Mouse (Mus musculus): Measurements from ENCODE around the gene Tm9sf2. TPM values are rescaled to one million over a fixed set of nuclear protein-coding genes. Genes with fewer than 3 reads are reported as not detected.
"Not testable (repeated sequence)": the region's sequence is repeated elsewhere in the genome, so short reads cannot be mapped to it uniquely, and the experiment has no call there.

Gene Tm9sf2
- 129 and 135 TPM in 2 replicates for polyA plus RNA-seq (2015; fragmentation: Nextera tagmentation; extraction: Ambion mirVana)

DNA sequence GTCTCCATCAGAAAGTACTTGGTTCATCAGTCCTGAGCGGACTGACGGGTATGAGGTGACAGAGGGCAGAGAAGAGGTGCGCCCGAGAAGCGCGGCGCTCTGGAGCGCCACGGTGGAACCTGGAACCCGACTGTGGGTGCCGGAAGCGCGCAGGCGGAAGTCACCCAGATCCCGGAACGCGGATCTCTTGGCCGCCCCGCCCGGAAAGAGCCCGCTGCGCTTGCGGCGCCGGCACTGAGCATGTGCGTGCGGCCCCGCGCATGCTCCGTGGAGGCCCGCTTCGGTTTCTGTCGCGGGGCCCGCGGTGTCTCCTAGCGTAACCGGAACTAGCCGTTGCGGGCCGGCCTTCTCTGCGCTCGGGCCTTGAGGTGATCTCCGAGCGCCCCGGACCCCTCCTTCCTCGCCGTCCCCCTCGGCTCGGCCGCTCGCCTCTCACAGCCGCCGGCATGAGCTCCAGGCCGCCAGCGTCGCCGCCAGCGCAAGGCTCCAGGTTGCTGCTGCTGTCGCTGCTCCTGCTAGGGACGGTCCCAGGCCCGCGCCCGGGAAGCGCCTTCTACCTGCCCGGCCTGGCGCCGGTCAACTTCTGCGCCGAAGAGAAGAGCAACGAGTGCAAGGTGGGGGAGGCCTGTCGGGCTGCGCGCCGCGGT is at the start of gene Tm9sf2:
Gene Tm9sf2, plus strand, starts transcription at position 217 of the 647 bp plus-strand sequence.
- Histone ChIP-seq H3K27ac (ENCODE audit: low read length) (peak within 1 kb of the TSS; percentile 88), H3K4me1 (ENCODE audit: control insufficient read depth, insufficient read depth, low read length) (peaks cover 22% of the 10 kb centered on the region), H3K27me3 (ENCODE audit: control insufficient read depth, insufficient read depth, low read length) (no peaks in the 10 kb centered on the region), H3K36me3 (ENCODE audit: control insufficient read depth, insufficient read depth) (peaks cover 2% of the 10 kb centered on the region; the same call in 1 of the 2 replicates), H3K4me3 (ENCODE audit: low read length) (peak within 1 kb of the TSS; percentile 97), H3K4me2 (ENCODE audit: low read depth, low read length) (peak within 1 kb of the TSS; percentile 73), H3K9me3 (replicated peaks; ENCODE audit: control insufficient read depth, low read length) (no peaks in the 10 kb centered on the region), H3K9ac (ENCODE audit: low read length) (peak within 1 kb of the TSS; percentile 99)
- peak; percentile 90 for ATAC-seq (replicated peaks; ENCODE audit: extremely low read depth, insufficient read depth, low FRiP score)
- under 1% methylated on average over 71 of the region's 76 CpGs for WGBS

DNA sequence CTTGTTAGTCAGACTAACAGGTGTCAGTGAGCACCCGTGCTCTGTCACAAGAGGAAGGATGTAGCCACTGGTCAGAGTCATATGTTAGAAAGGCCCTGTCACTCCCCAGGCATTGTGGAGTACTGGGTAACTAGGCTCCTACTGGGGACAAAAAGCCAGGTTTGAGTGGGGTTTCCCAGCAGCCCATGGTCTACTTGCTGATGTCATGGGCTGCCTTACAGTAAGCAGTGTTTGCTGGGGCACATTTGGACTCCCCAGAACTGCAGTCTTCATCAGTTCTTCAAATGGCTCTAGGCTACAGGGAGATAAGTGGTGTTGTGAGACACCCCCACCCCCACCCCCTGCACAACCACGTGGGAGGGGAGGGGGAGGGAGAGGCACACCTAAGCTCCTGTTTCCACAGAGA is 48.9 kb upstream of the Tm9sf2 start:
- Histone ChIP-seq H3K27ac (ENCODE audit: low read length) (no peak overlapping the region), H3K4me3 (ENCODE audit: low read length) (no peak overlapping the region), H3K4me1 (ENCODE audit: control insufficient read depth, insufficient read depth, low read length) (no peaks in the 10 kb centered on the region), H3K9ac (ENCODE audit: low read length) (no peak overlapping the region), H3K36me3 (ENCODE audit: control insufficient read depth, insufficient read depth) (no peaks in the 10 kb centered on the region), H3K9me3 (replicated peaks; ENCODE audit: control insufficient read depth, low read length) (no peaks in the 10 kb centered on the region), H3K27me3 (ENCODE audit: control insufficient read depth, insufficient read depth, low read length) (no peaks in the 10 kb centered on the region; the same call in 1 of the 2 replicates), H3K4me2 (ENCODE audit: low read depth, low read length) (no peak overlapping the region)
- WGBS, result 35% methylated on average over 2 of the region's 2 CpGs
- ATAC-seq (replicated peaks; ENCODE audit: extremely low read depth, insufficient read depth, low FRiP score), result no peak

DNA sequence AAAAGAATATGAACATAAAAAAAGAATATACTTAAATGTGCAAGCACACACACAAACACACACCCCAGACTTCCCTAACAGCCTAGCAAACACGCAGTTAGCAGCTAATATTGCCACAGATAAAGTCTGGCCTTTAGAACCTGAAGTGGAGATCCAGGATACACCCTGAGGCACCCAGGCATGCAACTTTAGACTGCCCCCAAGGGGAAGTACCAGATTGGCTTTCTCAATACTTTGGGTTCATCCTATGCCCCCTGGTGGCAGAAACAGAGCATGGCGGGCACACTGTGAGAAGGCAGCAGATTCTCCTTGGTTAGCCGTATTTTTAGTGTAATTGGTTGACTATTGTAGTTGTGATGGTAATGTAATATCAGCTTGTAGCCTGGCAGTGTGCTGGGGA is 46.2 kb upstream of the Tm9sf2 start:
- no peak for ATAC-seq (replicated peaks; ENCODE audit: extremely low read depth, insufficient read depth, low FRiP score)
- no peaks in the 10 kb centered on the region for H3K4me1 ChIP-seq (ENCODE audit: control insufficient read depth, insufficient read depth, low read length)

DNA sequence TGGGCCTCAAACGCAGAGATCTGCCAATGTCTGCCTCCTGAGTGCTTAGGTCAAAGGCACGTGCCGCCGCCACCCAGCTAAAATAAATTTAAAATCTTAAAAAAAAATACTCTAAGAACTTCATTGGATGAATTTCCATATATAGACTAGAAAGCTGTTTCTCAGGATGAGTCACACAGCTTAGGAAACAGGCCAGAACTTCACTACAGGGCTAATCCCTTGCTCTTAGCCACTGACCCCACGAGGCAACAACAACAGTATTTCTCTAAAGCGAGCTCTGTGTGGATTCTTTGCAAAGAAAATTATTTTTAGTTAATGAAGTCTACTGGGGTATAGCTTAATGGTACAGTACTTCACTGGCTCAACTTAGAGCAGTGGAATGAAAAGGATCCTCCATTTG is 45.5 kb upstream of the Tm9sf2 start:
- ATAC-seq (replicated peaks; ENCODE audit: extremely low read depth, insufficient read depth, low FRiP score), result no peak
- WGBS, result 86% methylated on average over 6 of the region's 6 CpGs
- H3K27me3 ChIP-seq (ENCODE audit: control insufficient read depth, insufficient read depth, low read length), result peaks cover 21% of the 10 kb centered on the region

More for the DNA sequence above, 46.2 kb upstream of the Tm9sf2 start:
- Histone ChIP-seq H3K27me3 (ENCODE audit: control insufficient read depth, insufficient read depth, low read length) (peaks cover 16% of the 10 kb centered on the region), H3K9me3 (replicated peaks; ENCODE audit: control insufficient read depth, low read length) (no peaks in the 10 kb centered on the region), H3K9ac (ENCODE audit: low read length) (no peak overlapping the region), H3K4me3 (ENCODE audit: low read length) (no peak overlapping the region), H3K4me2 (ENCODE audit: low read depth, low read length) (no peak overlapping the region), H3K36me3 (ENCODE audit: control insufficient read depth, insufficient read depth) (no peaks in the 10 kb centered on the region), H3K27ac (ENCODE audit: low read length) (no peak overlapping the region)
- WGBS, result 7% methylated on average over 3 of the region's 3 CpGs

DNA sequence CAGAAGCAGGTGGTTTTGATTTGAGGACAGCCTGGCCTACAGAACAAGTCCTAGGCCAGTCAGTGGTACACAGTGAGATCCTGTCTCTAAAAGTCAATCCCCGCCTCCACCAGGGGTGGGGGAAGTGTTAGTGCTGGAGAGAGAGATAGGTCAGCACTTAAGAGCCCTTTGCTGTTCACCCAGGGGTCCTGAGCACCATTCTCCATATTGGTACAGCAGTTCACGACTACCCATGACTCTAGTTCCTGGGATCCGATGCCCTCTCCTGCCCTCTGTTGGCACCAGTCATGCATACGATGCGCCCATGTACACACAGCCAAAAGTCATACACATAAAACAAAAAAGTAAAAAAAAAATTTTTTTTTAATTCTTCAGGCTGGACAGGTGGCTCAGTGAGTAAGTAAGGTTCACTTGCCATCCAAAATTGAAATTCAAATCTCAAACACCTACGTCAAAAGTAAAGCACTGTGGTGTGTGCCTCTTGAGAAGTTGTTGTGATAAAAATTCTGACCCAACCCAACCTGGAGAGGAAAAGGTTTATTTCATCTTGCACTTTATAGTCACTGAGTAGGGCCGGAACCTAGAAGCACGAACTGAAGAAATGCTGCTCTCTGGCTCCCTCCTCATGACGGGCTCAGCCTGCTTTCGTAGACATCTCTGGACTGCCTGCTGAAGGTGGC is 44.3 kb upstream of the Tm9sf2 start:
- WGBS, result 80% methylated on average over 10 of the region's 10 CpGs
- Histone ChIP-seq H3K9ac (ENCODE audit: low read length) (no peak overlapping the region), H3K4me1 (ENCODE audit: control insufficient read depth, insufficient read depth, low read length) (no peaks in the 10 kb centered on the region), H3K4me2 (ENCODE audit: low read depth, low read length) (no peak overlapping the region), H3K36me3 (ENCODE audit: control insufficient read depth, insufficient read depth) (no peaks in the 10 kb centered on the region), H3K27me3 (ENCODE audit: control insufficient read depth, insufficient read depth, low read length) (peaks cover 27% of the 10 kb centered on the region), H3K27ac (ENCODE audit: low read length) (no peak overlapping the region), H3K9me3 (replicated peaks; ENCODE audit: control insufficient read depth, low read length) (no peaks in the 10 kb centered on the region), H3K4me3 (ENCODE audit: low read length) (no peak overlapping the region)
- ATAC-seq (replicated peaks; ENCODE audit: extremely low read depth, insufficient read depth, low FRiP score), result no peak

More for the DNA sequence above, 45.5 kb upstream of the Tm9sf2 start:
- Histone ChIP-seq H3K4me3 (ENCODE audit: low read length) (no peak overlapping the region), H3K36me3 (ENCODE audit: control insufficient read depth, insufficient read depth) (no peaks in the 10 kb centered on the region), H3K4me2 (ENCODE audit: low read depth, low read length) (no peak overlapping the region), H3K4me1 (ENCODE audit: control insufficient read depth, insufficient read depth, low read length) (no peaks in the 10 kb centered on the region), H3K27ac (ENCODE audit: low read length) (no peak overlapping the region), H3K9ac (ENCODE audit: low read length) (no peak overlapping the region), H3K9me3 (replicated peaks; ENCODE audit: control insufficient read depth, low read length) (no peaks in the 10 kb centered on the region)

DNA sequence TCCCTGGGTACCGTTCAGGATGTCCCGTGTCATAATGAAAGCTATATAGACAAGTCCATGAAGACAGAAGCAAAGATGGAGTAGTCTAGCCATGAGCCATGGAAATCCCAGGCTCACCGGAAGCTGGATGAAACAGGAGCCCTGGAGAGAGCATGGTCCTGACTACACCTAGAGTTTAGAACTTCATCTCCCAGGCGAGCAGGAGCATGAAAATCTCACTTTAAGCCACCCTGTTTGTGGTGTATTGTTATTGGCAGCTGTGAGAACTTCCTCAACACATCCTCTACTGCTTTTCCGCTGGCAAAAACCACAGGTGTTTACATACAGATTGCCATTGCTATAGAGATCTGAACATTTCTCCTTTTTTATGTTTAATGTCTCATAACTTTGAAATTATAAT is 43.2 kb upstream of the Tm9sf2 start:
- no peak overlapping the region for H3K9ac ChIP-seq (ENCODE audit: low read length)
- ATAC-seq (replicated peaks; ENCODE audit: extremely low read depth, insufficient read depth, low FRiP score), result no peak
- H3K27me3 ChIP-seq (ENCODE audit: control insufficient read depth, insufficient read depth, low read length), result peaks cover 27% of the 10 kb centered on the region

DNA sequence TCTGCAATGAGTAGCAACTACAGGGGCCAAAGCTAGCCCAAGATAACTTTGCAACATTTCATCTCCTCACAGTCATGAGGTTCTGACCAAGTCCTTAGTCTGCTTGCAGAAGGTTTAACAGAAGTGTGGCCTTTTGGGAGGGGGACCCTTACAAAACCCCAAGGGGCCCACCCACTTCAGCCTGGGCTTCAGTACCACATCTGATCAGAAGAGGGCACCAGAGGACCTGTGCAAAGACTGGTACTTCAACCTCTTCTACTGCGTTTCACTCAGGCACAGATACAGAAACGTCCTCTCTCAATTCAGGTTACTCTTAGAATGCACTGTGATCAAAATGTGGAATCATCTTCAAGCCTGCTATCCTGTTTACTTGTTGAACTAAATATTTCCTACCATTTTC is 42.3 kb upstream of the Tm9sf2 start:
- Histone ChIP-seq H3K9ac (ENCODE audit: low read length) (no peak overlapping the region), H3K27me3 (ENCODE audit: control insufficient read depth, insufficient read depth, low read length) (peaks cover 27% of the 10 kb centered on the region), H3K36me3 (ENCODE audit: control insufficient read depth, insufficient read depth) (no peaks in the 10 kb centered on the region), H3K9me3 (replicated peaks; ENCODE audit: control insufficient read depth, low read length) (no peaks in the 10 kb centered on the region), H3K4me3 (ENCODE audit: low read length) (no peak overlapping the region), H3K4me2 (ENCODE audit: low read depth, low read length) (no peak overlapping the region), H3K27ac (ENCODE audit: low read length) (no peak overlapping the region), H3K4me1 (ENCODE audit: control insufficient read depth, insufficient read depth, low read length) (peaks cover 10% of the 10 kb centered on the region)
- ATAC-seq (replicated peaks; ENCODE audit: extremely low read depth, insufficient read depth, low FRiP score), result no peak
- WGBS, result 1% methylated on average over 2 of the region's 2 CpGs

More for the DNA sequence above, 43.2 kb upstream of the Tm9sf2 start:
- no peak overlapping the region for H3K4me3 ChIP-seq (ENCODE audit: low read length)
- H3K4me2 ChIP-seq (ENCODE audit: low read depth, low read length), result no peak overlapping the region
- WGBS, result 67% methylated on average over 5 of the region's 5 CpGs
- peaks cover 2% of the 10 kb centered on the region for H3K4me1 ChIP-seq (ENCODE audit: control insufficient read depth, insufficient read depth, low read length)
- no peaks in the 10 kb centered on the region for H3K9me3 ChIP-seq (replicated peaks; ENCODE audit: control insufficient read depth, low read length)
- no peak overlapping the region; the same call in 1 of the 2 replicates for H3K27ac ChIP-seq (ENCODE audit: low read length)
- H3K36me3 ChIP-seq (ENCODE audit: control insufficient read depth, insufficient read depth), result no peaks in the 10 kb centered on the region

DNA sequence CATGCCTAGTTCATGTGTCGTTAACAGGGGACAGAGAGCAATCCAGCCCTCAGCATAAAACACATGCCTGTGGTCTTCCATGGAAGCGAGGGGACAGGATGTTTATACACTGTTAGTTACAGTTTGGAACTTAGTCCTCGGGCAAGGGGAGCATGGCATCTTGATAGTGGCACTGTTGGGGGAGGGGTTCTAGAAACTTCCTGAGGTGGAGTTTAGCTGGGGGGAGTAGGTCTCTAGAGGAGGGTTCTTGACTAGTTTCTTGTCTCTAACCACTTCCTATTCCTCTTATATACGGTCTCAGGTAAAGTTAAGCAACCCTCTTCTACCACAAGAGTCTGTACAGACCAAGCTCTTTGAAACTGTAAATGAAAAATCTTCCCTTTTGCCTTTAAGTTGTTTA is 40.6 kb upstream of the Tm9sf2 start:
- no peak for ATAC-seq (replicated peaks; ENCODE audit: extremely low read depth, insufficient read depth, low FRiP score)
- no peak overlapping the region for H3K27ac ChIP-seq (ENCODE audit: low read length)
- 59% methylated on average over 4 of the region's 4 CpGs for WGBS
- no peak overlapping the region for H3K4me3 ChIP-seq (ENCODE audit: low read length)
- H3K9me3 ChIP-seq (replicated peaks; ENCODE audit: control insufficient read depth, low read length), result no peaks in the 10 kb centered on the region
- H3K9ac ChIP-seq (ENCODE audit: low read length), result no peak overlapping the region
- H3K4me1 ChIP-seq (ENCODE audit: control insufficient read depth, insufficient read depth, low read length), result peaks cover 18% of the 10 kb centered on the region
- H3K4me2 ChIP-seq (ENCODE audit: low read depth, low read length), result no peak overlapping the region
- no peaks in the 10 kb centered on the region for H3K36me3 ChIP-seq (ENCODE audit: control insufficient read depth, insufficient read depth)
- peaks cover 36% of the 10 kb centered on the region for H3K27me3 ChIP-seq (ENCODE audit: control insufficient read depth, insufficient read depth, low read length)

DNA sequence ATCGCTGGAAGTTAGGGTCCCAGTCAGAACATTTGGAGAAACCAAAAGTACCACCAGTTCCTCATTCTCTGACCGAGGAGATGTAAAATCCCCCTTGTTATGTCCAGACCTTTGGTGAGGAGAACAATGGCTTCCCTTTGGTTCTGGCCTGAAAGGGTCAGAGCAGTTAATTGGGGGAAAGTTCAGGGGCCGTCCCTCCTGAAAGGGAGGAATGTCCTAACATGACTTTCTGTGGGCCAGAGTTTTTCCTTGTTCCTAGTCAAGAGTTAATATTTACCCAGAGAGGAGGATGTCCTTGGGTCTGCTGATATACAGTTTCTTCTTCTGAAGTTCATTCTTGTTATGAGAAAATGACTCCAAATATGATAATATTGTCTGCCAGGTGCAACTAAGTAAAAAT is 38.8 kb upstream of the Tm9sf2 start:
- peaks cover 51% of the 10 kb centered on the region for H3K27me3 ChIP-seq (ENCODE audit: control insufficient read depth, insufficient read depth, low read length)
- 70% methylated on average over 3 of the region's 3 CpGs for whole genome bisulfite sequencing
- H3K9ac ChIP-seq (ENCODE audit: low read length); H3K9me3 ChIP-seq (replicated peaks; ENCODE audit: control insufficient read depth, low read length); H3K27ac ChIP-seq (ENCODE audit: low read length); H3K4me2 ChIP-seq (ENCODE audit: low read depth, low read length); ATAC-seq (replicated peaks; ENCODE audit: extremely low read depth, insufficient read depth, low FRiP score); H3K36me3 ChIP-seq (ENCODE audit: control insufficient read depth, insufficient read depth); H3K4me3 ChIP-seq (ENCODE audit: low read length): not testable (repeated sequence)
- peaks cover 18% of the 10 kb centered on the region for H3K4me1 ChIP-seq (ENCODE audit: control insufficient read depth, insufficient read depth, low read length)
